Mouse (Mus musculus): ENCODE measurements around the gene Snx5. TPM values are rescaled to one million over a fixed set of nuclear protein-coding genes. Genes with fewer than 3 reads are reported as not detected.
A peak's percentile ranks its signal among the peaks of the same experiment; 100 is the strongest.

The Snx5 gene
- total RNA-seq, 4 experiments from 2014 or later, result 70.8 to 85.4 (median 76.0) TPM

DNA sequence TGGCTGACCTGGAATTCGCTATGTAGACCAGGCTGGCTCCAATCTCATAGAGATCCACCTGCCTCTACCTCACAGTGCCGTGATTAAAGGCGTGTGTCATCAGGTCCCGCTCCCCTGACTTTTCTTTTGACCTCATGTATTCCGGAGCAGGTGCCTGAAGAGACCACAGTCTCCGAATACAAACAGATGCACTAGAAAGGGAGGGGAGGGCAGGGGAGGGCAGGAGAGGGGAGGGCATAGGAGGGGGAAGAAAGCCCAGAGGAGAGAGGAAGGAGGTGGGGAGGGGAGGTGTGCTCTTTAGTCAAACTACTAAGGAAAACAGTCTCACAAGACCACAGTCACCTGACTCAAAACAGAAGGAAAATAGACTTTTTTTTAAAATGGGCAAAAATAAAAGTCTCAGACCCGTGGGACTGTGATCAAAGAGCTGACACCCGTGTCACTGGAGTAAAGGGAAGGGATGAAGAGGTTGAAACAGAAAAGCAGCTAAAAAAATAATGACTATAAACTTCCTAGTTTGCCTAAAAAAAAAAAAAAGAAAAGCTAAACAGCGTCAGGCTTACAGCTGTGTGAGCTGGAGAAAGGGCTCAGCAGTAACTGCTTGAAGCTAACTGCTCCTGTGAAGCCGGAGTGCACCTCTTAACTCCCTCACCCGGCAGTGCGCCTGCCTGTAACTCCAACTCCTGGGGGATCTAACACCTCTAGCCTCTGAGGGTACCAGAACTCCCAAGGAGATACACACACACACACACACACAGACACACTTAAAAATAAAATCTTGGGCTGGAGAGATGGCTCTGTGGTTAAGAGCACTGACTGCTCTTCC is 42.0 kb downstream of the Snx5 start:
- DNase-seq (ENCODE audit: low spot score in 2 of 2), result no peak

DNA sequence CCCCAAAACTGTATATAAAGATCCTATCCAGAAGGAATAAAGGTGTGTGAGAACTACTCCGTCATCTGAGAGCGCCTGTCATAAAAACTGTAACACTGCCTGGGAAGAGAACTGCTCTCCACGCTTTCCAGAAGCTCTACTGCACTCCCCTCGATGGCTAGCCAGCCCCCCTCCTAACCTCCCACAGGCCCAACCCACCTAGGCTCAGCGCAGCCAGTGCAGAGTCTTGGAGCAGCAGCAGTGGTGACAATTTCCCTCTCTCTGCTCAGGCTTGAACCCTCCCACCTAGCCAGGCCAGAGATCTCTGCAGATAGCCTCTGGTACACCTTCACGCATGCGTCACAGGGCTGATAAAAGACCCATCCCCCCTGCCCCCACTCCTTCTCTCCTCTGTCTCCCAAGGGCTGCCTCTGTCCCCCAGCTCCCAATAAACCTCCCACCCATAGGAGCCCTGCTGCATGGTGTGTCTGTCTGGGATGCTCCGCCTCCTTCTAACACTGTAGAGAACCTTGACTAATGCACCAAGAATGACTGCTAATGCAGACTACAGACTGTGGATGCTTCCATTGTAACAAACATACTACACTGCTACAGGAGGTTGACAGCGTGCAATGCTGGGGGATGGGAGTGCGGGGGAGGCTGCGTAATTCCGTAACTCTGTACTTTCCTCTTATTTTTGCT is 43.7 kb downstream of the Snx5 start:
- no peak for DNase-seq (ENCODE audit: low spot score in 2 of 2)

DNA sequence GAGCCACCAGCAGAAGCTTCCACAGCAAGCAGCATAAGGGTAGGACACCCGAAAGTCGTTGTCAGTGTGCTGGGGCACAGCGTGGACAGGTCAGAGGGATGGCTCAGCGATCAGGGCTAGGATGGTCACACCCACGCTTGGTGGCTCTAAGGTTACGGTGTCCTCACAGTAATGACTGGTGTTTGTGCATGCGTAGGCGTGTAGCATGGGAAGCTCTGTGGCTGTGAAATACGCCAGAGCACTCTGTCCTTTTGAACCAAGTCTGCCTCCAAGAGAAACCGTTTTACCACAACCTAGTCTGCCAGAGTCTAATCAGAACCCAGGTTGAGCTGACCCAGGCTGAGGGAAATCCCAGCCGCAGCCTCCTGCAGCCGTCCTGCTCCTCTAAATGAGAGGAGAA is 46.4 kb downstream of the Snx5 start:
- DNase-seq (ENCODE audit: low spot score in 2 of 2), result no peak

DNA sequence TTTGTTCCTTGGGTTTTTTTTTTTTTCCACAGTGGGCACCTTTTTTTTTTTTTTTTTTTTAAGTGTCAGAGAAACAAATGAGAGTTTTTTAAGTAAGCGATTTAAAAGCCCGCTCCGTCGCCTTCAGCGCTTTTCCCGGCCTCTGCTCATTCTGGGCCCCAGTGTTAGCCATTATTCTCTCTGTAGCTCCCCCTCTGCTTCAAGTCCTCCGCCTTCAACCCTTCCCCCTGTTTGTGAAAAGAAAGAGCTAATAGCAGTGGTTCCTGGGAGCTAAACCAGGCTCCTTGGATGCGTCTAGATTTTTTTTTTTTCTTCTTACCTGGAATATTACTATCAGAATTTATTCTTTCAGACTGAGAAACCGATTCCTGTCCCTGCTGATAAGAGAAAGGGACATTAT is 55.1 kb downstream of the Snx5 start:
- no peak for DNase-seq (ENCODE audit: low spot score in 2 of 2)

DNA sequence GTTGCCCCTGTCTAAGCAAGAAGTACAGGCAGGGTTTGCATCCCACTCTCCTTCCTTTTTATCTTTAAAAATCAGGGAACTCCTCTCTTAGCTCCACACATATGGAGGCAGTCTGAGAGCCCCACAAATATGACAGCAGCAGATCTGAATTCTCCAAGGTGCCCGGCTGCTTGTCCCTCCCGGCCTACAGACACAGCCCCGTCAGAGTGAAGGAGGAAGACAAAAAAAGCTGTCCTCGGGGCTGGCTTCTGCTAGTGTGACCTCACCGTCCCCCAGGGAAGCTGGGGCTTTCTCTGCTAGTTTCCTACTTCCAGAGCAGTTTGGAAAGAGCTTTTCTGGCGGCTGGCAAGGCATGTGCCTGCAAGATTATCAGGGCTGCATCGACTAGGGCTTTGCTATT is 55.5 kb downstream of the Snx5 start:
- no peak for DNase-seq (ENCODE audit: low spot score in 2 of 2)

DNA sequence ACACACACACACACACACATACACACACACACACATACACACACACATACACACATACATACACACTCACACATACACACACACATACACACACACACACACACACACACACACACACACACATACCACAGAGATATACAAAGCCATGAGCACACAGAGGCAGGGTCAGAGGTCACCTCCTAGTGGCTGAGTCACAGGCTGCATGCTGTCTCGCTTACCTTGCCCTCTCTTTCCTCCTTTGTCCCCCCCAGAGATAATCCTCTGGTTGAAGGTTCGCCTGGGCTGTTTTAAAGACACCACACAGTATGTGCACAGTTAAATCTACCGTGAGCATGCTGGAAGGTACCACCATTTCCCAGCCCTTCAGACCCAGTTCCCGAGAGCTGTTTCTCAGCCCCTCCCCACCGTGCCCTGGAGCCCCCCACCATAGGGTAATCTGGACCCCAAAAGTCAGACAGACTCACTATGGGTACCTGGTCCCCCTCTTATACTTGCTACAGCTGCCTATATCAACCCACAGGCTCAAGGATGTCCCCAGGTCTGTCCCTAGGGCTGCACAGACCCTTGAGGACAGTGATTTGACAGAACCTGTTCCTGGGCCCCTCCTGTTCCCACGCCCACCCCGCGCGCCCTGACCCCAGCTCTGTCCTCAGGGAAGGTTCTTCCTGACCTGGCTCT is 56.1 kb downstream of the Snx5 start:
- no peak for DNase-seq (ENCODE audit: low spot score in 2 of 2)

DNA sequence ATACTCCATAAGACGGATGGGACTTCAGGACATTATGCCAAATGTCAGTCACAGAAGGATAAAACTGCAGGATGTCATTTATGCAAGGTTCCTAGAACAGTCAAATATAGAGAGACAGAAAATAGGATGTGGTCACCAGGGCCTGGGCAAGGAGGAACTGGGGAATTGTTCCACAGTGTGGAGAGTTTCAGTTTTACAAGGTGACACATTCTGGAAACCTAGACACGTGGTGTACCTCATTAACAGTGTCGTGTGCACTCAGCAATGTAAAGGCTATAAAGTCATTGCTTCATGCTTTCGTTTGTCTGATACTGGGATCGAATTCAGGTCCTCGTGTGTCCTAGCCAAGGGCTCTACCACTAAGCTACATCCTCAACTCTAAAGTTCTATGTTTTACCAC is 56.9 kb downstream of the Snx5 start:
- no peak for DNase-seq (ENCODE audit: low spot score in 2 of 2)

DNA sequence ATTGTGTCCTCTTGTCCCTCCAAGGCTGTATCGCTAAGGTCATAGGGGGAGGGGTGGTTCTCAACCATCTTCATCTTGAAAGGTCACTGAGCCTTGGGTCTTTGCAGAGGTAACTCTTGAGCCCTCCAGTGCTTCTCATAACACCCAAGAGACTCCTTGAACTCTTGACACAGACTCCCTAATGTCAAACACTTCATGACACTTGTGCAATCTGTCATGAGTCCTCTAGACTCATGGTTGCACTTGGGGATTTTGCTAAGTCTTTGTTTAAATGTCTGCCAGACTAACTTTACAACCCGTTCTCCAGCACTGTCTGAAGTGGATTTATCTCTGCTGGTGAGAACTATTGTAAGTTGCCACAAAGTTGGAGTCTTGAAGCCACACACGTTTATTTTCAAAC is 61.3 kb downstream of the Snx5 start:
- no peak for DNase-seq (ENCODE audit: low spot score in 2 of 2)

DNA sequence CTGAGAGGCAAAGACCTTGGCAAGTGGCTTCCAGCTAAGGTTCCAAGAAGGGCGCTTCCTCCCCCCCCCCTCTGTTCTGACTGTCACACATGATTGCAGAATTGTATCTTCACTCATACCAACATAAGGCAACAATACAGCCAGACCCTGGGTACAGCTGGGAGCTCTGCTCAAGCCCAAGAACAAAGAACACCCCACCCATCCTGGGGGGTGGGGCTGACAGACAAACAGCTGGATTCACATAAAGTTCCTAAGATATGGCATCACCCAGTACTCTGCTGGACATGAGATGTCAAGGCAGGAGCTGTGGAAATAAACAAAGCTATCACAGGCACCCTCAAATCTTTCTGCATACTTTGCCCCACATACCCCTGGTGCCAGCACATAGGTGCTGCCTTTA is 63.3 kb downstream of the Snx5 start:
- no peak for DNase-seq (ENCODE audit: low spot score in 2 of 2)

DNA sequence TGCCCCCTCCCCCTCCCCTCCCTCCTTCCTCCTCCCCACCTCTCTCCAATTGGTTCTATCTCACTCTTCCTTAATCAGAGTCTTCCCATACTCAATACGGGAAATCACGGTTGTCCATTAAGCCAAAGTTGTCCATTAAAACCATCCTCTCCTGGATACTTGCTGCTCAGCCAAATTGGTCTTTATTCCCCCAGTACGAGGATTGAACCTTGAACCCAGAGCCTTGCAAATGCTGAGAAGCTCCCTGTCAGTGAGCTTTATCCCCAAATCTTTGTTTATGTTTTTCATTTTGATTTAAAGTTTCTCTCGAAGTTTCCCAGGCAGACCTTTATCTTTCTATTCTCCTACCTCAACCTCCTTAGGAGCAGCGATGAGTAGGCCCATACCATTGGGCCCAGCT is 67.7 kb downstream of the Snx5 start:
- DNase-seq (ENCODE audit: low spot score in 2 of 2), result no peak

DNA sequence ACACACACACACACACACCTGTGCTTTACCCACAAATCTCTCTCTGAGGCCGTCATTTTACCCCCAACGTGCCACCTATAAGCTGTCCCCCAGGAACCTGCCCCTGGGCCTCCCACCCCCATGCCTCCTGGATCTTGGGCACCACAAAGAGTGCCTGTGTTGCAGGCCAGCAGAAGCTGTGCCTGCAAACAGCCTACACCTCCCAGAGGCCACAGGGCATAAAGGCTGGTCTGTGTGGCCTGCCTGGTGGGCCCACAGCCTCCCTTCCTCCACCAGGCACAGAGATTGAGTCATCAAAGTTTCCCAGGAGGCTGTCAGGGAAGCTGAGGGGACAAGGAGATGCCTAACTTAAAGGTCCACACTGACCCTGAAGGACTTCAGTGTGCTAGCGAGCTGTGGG is 68.1 kb downstream of the Snx5 start:
- peak in 1 of 2 experiments; percentile 26 for DNase-seq (ENCODE audit: low spot score in 2 of 2)

DNA sequence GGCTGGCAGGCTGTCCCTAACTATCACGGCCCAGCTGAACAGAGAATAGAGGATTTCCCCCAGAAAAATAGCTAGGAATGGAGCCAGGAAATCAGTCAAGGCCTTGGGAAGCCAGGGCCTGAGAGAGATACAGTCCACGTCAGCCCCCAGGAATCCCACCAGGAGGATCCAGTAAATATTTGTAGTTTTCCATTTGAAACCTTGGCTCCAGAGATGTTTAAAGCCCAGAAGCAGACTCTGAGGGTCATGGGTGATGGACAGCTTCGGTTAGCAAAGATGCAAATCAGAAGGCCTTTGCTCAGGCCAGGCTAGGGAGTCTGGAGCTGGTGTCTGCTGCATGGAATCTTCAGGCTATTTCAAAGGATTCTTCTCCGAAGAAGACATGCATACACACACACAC is 68.6 kb downstream of the Snx5 start:
- no peak for DNase-seq (ENCODE audit: low spot score in 2 of 2)

Other genes starting within 250 kb of the Snx5 start
- gene Banf2, start 237.8 kb downstream of the Snx5 start, total RNA-seq (2022), result not detected
- gene Mgme1, start 243 bp downstream of the Snx5 start, total RNA-seq (2022), result 1 to 10 TPM; 4.7 to 6.8 (median 5.5) TPM
- gene Ovol2, start 61.2 kb upstream of the Snx5 start, total RNA-seq (2022), result 1 to 10 TPM; 1.7 to 3.3 (median 2.3) TPM
- 10 to 100 TPM; 32.0 to 33.9 (median 32.8) TPM for gene Kat14, start 98.1 kb upstream of the Snx5 start, total RNA-seq (2022)
- 10 to 100 TPM in 2 of 4 experiments, 1 to 10 TPM in 2; 6.6 to 12.0 (median 10.4) TPM for gene Pet117, start 98.1 kb upstream of the Snx5 start, total RNA-seq (2022)